Mouse (Mus musculus) stomach, postnatal 0 days (tissue): ENCODE data around the gene Pex6. TPM values are rescaled to one million over a fixed set of nuclear protein-coding genes. Genes with fewer than 3 reads are reported as not detected.

ENCODE experiments used
- ATAC-seq: fragments of 200-750 bp; cut with Nextera tagmentation; 2 replicates; pipeline ENCODE4 v1.8.0; 2017; ENCODE audit not compliant: low FRiP score, low TSS enrichment
- DNase-seq: peaks from one replicate; pipeline ENCODE4 v3.0.0-alpha.2; 2016; ENCODE audit warnings: low spot score
- H3K27ac ChIP-seq: fragments of 300-500 bp; sonication (generic); replicated peaks from 2 replicates; pipeline ENCODE4 v1.5.1; 2014; ENCODE audit warnings: mild to moderate bottlenecking, control low read depth
- H3K27me3 ChIP-seq: fragments of 300-500 bp; sonication (generic); 2 replicates; pipeline ENCODE4 v1.6.1; 2014; ENCODE audit warnings: low read length; ENCODE audit not compliant: control insufficient read depth, insufficient read depth
- H3K36me3 ChIP-seq: fragments of 300-500 bp; sonication (generic); 2 replicates; pipeline ENCODE4 v1.6.1; 2014; ENCODE audit warnings: low read length, mixed read lengths; ENCODE audit not compliant: control insufficient read depth, insufficient read depth
- H3K4me1 ChIP-seq: fragments of 300-500 bp; sonication (generic); replicated peaks from 2 replicates; pipeline ENCODE4 v1.6.1; 2014; ENCODE audit warnings: antibody characterized with exemption; ENCODE audit not compliant: control insufficient read depth, insufficient read depth
- H3K4me2 ChIP-seq: fragments of 300-500 bp; sonication (generic); replicated peaks from 2 replicates; pipeline ENCODE4 v1.6.1; 2014; ENCODE audit warnings: low read depth, mild to moderate bottlenecking, control low read depth, moderate library complexity
- H3K4me3 ChIP-seq: fragments of 300-500 bp; sonication (generic); 2 replicates; pipeline ENCODE4 v1.5.1; 2014; ENCODE audit warnings: low read depth, low read length, control low read depth
- H3K9ac ChIP-seq: fragments of 300-500 bp; sonication (generic); 2 replicates; pipeline ENCODE4 v1.6.1; 2014; ENCODE audit warnings: mild to moderate bottlenecking, low read length, control low read depth, mixed read lengths
- H3K9me3 ChIP-seq: fragments of 300-500 bp; sonication (generic); 2 replicates; pipeline ENCODE4 v1.6.1; 2016; ENCODE audit warnings: low read length; ENCODE audit not compliant: control insufficient read depth
- CTCF ChIP-seq: IDR thresholded peaks from 2 replicates; pipeline ENCODE4 v1.5.1; 2016; ENCODE audit warnings: antibody characterized with exemption, low read depth, mild to moderate bottlenecking, moderate library complexity
- EP300 ChIP-seq: optimal IDR thresholded peaks from 2 replicates; pipeline ENCODE3; 2016; ENCODE audit warnings: antibody characterized with exemption
- WGBS: fragments of 180-500 bp; shearing (Covaris S2); extraction: QIAGEN DNeasy Blood & Tissue Kit; methylation state at CpG from one replicate; pipeline ENCODE4 v1.1.7; 2014; 5-methylcytosine and 5-hydroxymethylcytosine counted together
- polyA plus RNA-seq: library from polyadenylated mRNA; unstranded; fragments of >200 nt; fragmentation: Nextera tagmentation; extraction: Ambion mirVana; gene quantifications from 2 replicates; pipeline ENCODE4 v1.2.1, GENCODE M21; 2015

The Pex6 gene
- polyA plus RNA-seq, 1 experiment from 2014 or later, result 9.8 TPM

- Histone ChIP-seq H3K27ac (peak overlapping the region; percentile 90), H3K4me3 (peak overlapping the region; percentile 72), H3K36me3 (peaks cover 12% of the 10 kb centered on the region), H3K4me1 (peaks cover 8% of the 10 kb centered on the region), H3K27me3 (no peaks in the 10 kb centered on the region), H3K9me3 (no peaks in the 10 kb centered on the region), H3K9ac (peak overlapping the region; percentile 76), H3K4me2 (peak overlapping the region; percentile 71)
- WGBS, result 18% methylated on average over 15 of the region's 15 CpGs
- no peak for DNase-seq
- no peak for TF ChIP-seq CTCF
- no peak for TF ChIP-seq EP300
- ATAC-seq, result peak; percentile 11; the same call in 1 of the 2 replicates
Observed at GRCm38 (mm10) chr17:46674530-46675283, 36.6 kb upstream of the Pex6 start.

- Histone ChIP-seq H3K36me3 (peaks cover 13% of the 10 kb centered on the region), H3K4me1 (peaks cover 14% of the 10 kb centered on the region), H3K9me3 (no peaks in the 10 kb centered on the region), H3K9ac (peak within 1 kb of the TSS; percentile 85), H3K27ac (peak within 1 kb of the TSS; percentile 49), H3K4me3 (peak within 1 kb of the TSS; percentile 88), H3K4me2 (peak within 1 kb of the TSS; percentile 72), H3K27me3 (no peaks in the 10 kb centered on the region)
- ATAC-seq (no peak), DNase-seq (no peak)
- TF ChIP-seq EP300, result no peak
- no peak for TF ChIP-seq CTCF
- 82% methylated on average over 7 of the region's 9 CpGs for WGBS
Observed at GRCm38 (mm10) chr17:46678416-46678815, 32.8 kb upstream of the Pex6 start, which contains the start of gene Mea1. Mea1 (plus strand) TSS chr17:46678793.

GRCm38 (mm10) chr17:46678911-46679310 lies 32.4 kb upstream of the Pex6 start:
- H3K27ac ChIP-seq, result peak overlapping the region; percentile 49

GRCm38 (mm10) chr17:46679843-46680759 lies 31.2 kb upstream of the Pex6 start:
- ATAC-seq, result peak; percentile 6; the same call in 1 of the 2 replicates
- TF ChIP-seq CTCF (peak; percentile 61), EP300 (no peak)
- no peaks in the 10 kb centered on the region for H3K9me3 ChIP-seq
- H3K4me1 ChIP-seq, result peaks cover 14% of the 10 kb centered on the region
- H3K4me3 ChIP-seq, result peak overlapping the region; percentile 88
- peaks cover 25% of the 10 kb centered on the region for H3K36me3 ChIP-seq
- no peaks in the 10 kb centered on the region for H3K27me3 ChIP-seq
- H3K9ac ChIP-seq, result peak overlapping the region; percentile 85
- DNase-seq, result peak; percentile 61
- peak overlapping the region; percentile 72 for H3K4me2 ChIP-seq
- WGBS, result 2% methylated on average over 34 of the region's 34 CpGs
- H3K27ac ChIP-seq, result peak overlapping the region; percentile 90

More at GRCm38 (mm10) chr17:46678911-46679310, 32.4 kb upstream of the Pex6 start:
- H3K9ac ChIP-seq, result peak overlapping the region; percentile 85
- H3K36me3 ChIP-seq, result peaks cover 17% of the 10 kb centered on the region
- H3K9me3 ChIP-seq, result no peaks in the 10 kb centered on the region
- WGBS, result 25% methylated on average over 9 of the region's 9 CpGs
- ATAC-seq (no peak), DNase-seq (no peak)
- 0 out of 2 replicates have a peak overlapping the region, but pooled peaks have one; percentile 88 for H3K4me3 ChIP-seq
- TF ChIP-seq CTCF, result no peak
- no peak for TF ChIP-seq EP300
- H3K4me1 ChIP-seq, result peaks cover 14% of the 10 kb centered on the region
- no peaks in the 10 kb centered on the region for H3K27me3 ChIP-seq
- H3K4me2 ChIP-seq, result peak overlapping the region; percentile 72

- ATAC-seq (peak; percentile 97), DNase-seq (peak; percentile 100)
- Histone ChIP-seq H3K9me3 (no peaks in the 10 kb centered on the region), H3K36me3 (peaks cover 30% of the 10 kb centered on the region), H3K27me3 (no peaks in the 10 kb centered on the region), H3K4me1 (peaks cover 14% of the 10 kb centered on the region), H3K4me2 (peak within 1 kb of the TSS; percentile 74), H3K27ac (peak within 1 kb of the TSS; percentile 90), H3K4me3 (peak within 1 kb of the TSS; percentile 88), H3K9ac (peak within 1 kb of the TSS; percentile 85)
- WGBS, result under 1% methylated on average over 49 of the region's 49 CpGs
- TF ChIP-seq CTCF, result peak; percentile 6; the same call in 1 of the 2 replicates
- TF ChIP-seq EP300, result no peak
Observed at GRCm38 (mm10) chr17:46680760-46681373, 30.4 kb upstream of the Pex6 start, which contains the start of gene Klhdc3. Klhdc3 (minus strand) TSS chr17:46680914.
